Mouse (Mus musculus) heart, adult 2 months (tissue): ENCODE results near the gene Defb36.

Source experiments
- CTCF ChIP-seq: fragments of 200-600 bp; IDR thresholded peaks from 2 replicates; pipeline ENCODE4 v1.8.1; 2022; ENCODE audit warnings: antibody characterized with exemption, mild to moderate bottlenecking, moderate library complexity
- POLR2A ChIP-seq: fragments of 200-500 bp; IDR thresholded peaks from 2 replicates; pipeline ENCODE4 v1.6.1; 2011; ENCODE audit warnings: mild to moderate bottlenecking, low read depth, low read length, control low read depth; ENCODE audit not compliant: insufficient read depth

GRCm38 (mm10) chr2:152570313-152570712 is 33.8 kb upstream of the Defb36 start:
- TF ChIP-seq POLR2A (no peak), CTCF (no peak)
